ENCODE assay signal across 8 mouse cellular contexts in genomic region chr2:30392114-30392576, GRCm38 (mm10). TPM values are rescaled to one million over a fixed set of nuclear protein-coding genes. Genes with fewer than 3 reads are reported as not detected.
A peak's percentile ranks its signal among the peaks of the same experiment; 100 is the strongest.
DNase-seq lines count a peak whose midpoint lies in the region; ATAC-seq lines count a peak whose summit lies in the region.

Gene Dolpp1 (plus strand): TSS chr2:30392254.

- peak within 1 kb of the TSS; percentile 96 for H3K4me2 ChIP-seq in forebrain, embryonic 11.5 days (ENCODE audit: low read depth, low read length, severe bottlenecking)
- H3K4me2 ChIP-seq in heart, embryonic 16.5 days (ENCODE audit: low read depth, low read length): peak within 1 kb of the TSS; percentile 90
- peak within 1 kb of the TSS; percentile 99 for H3K4me2 ChIP-seq in liver, embryonic 15.5 days
- H3K4me2 ChIP-seq in neural tube, embryonic 12.5 days (replicated peaks): peak within 1 kb of the TSS; percentile 99

- DNase-seq in CD8-positive naive resting alpha-beta T cell, adult 2 months (ENCODE audit: low read depth in 2 of 2, low spot score in 2 of 2): peak; percentile 97
- peak; percentile 94 for DNase-seq in c-Kit-positive CD71-negative TER-119-negative erythroid progenitor cells, embryonic 14.5 days (ENCODE audit: low read depth)
- peak; percentile 99 for DNase-seq in forebrain, embryonic 11.5 days (ENCODE audit: low spot score)
- DNase-seq in kidney, postnatal 36 days: peak; percentile 96 to 99
- DNase-seq in telencephalon, adult 2 months (ENCODE audit: low read depth, low spot score): peak; percentile 99

- WGBS in forebrain, embryonic 11.5 days: 0% methylated on average over 40 of the region's 40 CpGs
- 1% methylated on average over 40 of the region's 40 CpGs for WGBS in heart, embryonic 16.5 days
- under 1% methylated on average over 40 of the region's 40 CpGs for WGBS in liver, embryonic 15.5 days (ENCODE audit: insufficient replicate concordance)
- under 1% methylated on average over 40 of the region's 40 CpGs for WGBS in neural tube, embryonic 12.5 days

- no peaks in the 10 kb centered on the region for H3K27me3 ChIP-seq in forebrain, embryonic 11.5 days (ENCODE audit: control insufficient read depth, insufficient read depth, low read length)
- no peaks in the 10 kb centered on the region for H3K27me3 ChIP-seq in heart, embryonic 16.5 days (ENCODE audit: control insufficient read depth, insufficient read depth, low read length)
- H3K27me3 ChIP-seq in liver, embryonic 15.5 days: no peaks in the 10 kb centered on the region
- H3K27me3 ChIP-seq in neural tube, embryonic 12.5 days (replicated peaks): no peaks in the 10 kb centered on the region

- peak; percentile 99 for ATAC-seq in forebrain, embryonic 11.5 days (replicated peaks; ENCODE audit: low FRiP score)
- peak; percentile 94 for ATAC-seq in heart, embryonic 16.5 days (replicated peaks; ENCODE audit: extremely low read depth, insufficient read depth, low FRiP score)
- ATAC-seq in liver, embryonic 15.5 days (ENCODE audit: insufficient read depth): peak; percentile 97
- ATAC-seq in neural tube, embryonic 12.5 days (ENCODE audit: low FRiP score, low read depth): peak; percentile 99

- peaks cover 7% of the 10 kb centered on the region for H3K4me1 ChIP-seq in forebrain, embryonic 11.5 days (replicated peaks; ENCODE audit: control insufficient read depth, insufficient read depth, low read length)
- H3K4me1 ChIP-seq in heart, embryonic 16.5 days (ENCODE audit: control insufficient read depth, insufficient read depth, low read length): peaks cover 18% of the 10 kb centered on the region
- peaks cover 33% of the 10 kb centered on the region for H3K4me1 ChIP-seq in liver, embryonic 15.5 days (replicated peaks)
- H3K4me1 ChIP-seq in neural tube, embryonic 12.5 days: peaks cover 16% of the 10 kb centered on the region

- peaks cover 2% of the 10 kb centered on the region for H3K36me3 ChIP-seq in forebrain, embryonic 11.5 days (ENCODE audit: control insufficient read depth, insufficient read depth, low read length)
- H3K36me3 ChIP-seq in heart, embryonic 16.5 days (ENCODE audit: control insufficient read depth, insufficient read depth): peaks cover 9% of the 10 kb centered on the region
- H3K36me3 ChIP-seq in liver, embryonic 15.5 days (replicated peaks): peaks cover 20% of the 10 kb centered on the region
- H3K36me3 ChIP-seq in neural tube, embryonic 12.5 days: peaks cover 24% of the 10 kb centered on the region

- peak within 1 kb of the TSS; percentile 85 for H3K27ac ChIP-seq in forebrain, embryonic 11.5 days (ENCODE audit: low read depth, low read length)
- peak within 1 kb of the TSS; percentile 89 for H3K27ac ChIP-seq in heart, embryonic 16.5 days (ENCODE audit: low read length)
- H3K27ac ChIP-seq in liver, embryonic 15.5 days (replicated peaks): peak within 1 kb of the TSS; percentile 89
- peak within 1 kb of the TSS; percentile 86 for H3K27ac ChIP-seq in neural tube, embryonic 12.5 days

- H3K4me3 ChIP-seq in forebrain, embryonic 11.5 days (ENCODE audit: low read depth, low read length): peak within 1 kb of the TSS; percentile 80
- H3K4me3 ChIP-seq in heart, embryonic 16.5 days (ENCODE audit: low read length): peak within 1 kb of the TSS; percentile 82
- peak within 1 kb of the TSS; percentile 93 for H3K4me3 ChIP-seq in liver, embryonic 15.5 days (replicated peaks)
- H3K4me3 ChIP-seq in neural tube, embryonic 12.5 days: peak within 1 kb of the TSS; percentile 84

- H3K9ac ChIP-seq in forebrain, embryonic 11.5 days (ENCODE audit: low read length): peak within 1 kb of the TSS; percentile 74
- peak within 1 kb of the TSS; percentile 81 for H3K9ac ChIP-seq in heart, embryonic 16.5 days (ENCODE audit: low read length)
- peak within 1 kb of the TSS; percentile 80 for H3K9ac ChIP-seq in liver, embryonic 15.5 days
- peak within 1 kb of the TSS; percentile 80 for H3K9ac ChIP-seq in neural tube, embryonic 12.5 days

- no peaks in the 10 kb centered on the region for H3K9me3 ChIP-seq in forebrain, embryonic 11.5 days (ENCODE audit: control insufficient read depth, low read length)
- H3K9me3 ChIP-seq in heart, embryonic 16.5 days (replicated peaks; ENCODE audit: control insufficient read depth, low read length): no peaks in the 10 kb centered on the region
- H3K9me3 ChIP-seq in liver, embryonic 15.5 days (replicated peaks): no peaks in the 10 kb centered on the region
- H3K9me3 ChIP-seq in neural tube, embryonic 12.5 days: no peaks in the 10 kb centered on the region

RNA-seq across cellular contexts. Expression of gene Dolpp1, which starts in this region (rescaled TPM):
- polyA plus RNA-seq in forebrain, embryonic 11.5 days (2014; fragmentation: Nextera tagmentation; extraction: Ambion mirVana): 47.9 and 53.6 TPM in 2 replicates
- polyA plus RNA-seq in heart, embryonic 16.5 days (2015; fragmentation: Nextera tagmentation; extraction: Ambion mirVana): 26.0 and 29.3 TPM in 2 replicates
- polyA plus RNA-seq in liver, embryonic 15.5 days (2015; fragmentation: Nextera tagmentation; extraction: Ambion mirVana): 16.6 and 19.1 TPM in 2 replicates
- polyA plus RNA-seq in neural tube, embryonic 12.5 days (2016; fragmentation: Nextera tagmentation; extraction: Ambion mirVana): 51.9 and 52.3 TPM in 2 replicates

Comparison
In these comparisons a context has a peak if more than half of its experiments do, and no peak if none do; other contexts are left out.
1. Peak in every context shown above with its lines: DNase-seq, ATAC-seq, H3K4me3 ChIP-seq and H3K27ac ChIP-seq.